Mouse (Mus musculus) layer of hippocampus, adult 2 months (tissue): ENCODE measurements around the gene E2f6. TPM values are rescaled to one million over a fixed set of nuclear protein-coding genes. Genes with fewer than 3 reads are reported as not detected.

ENCODE experiments used
- DNase-seq, 2 experiments: peaks; one replicate each; pipeline ENCODE4 v3.0.0; 2022; ENCODE audit warnings: low spot score in 2 of 2
- H3K27ac ChIP-seq: fragments of 200-600 bp; 2 replicates; pipeline ENCODE4 v1.8.1; 2022
- H3K4me3 ChIP-seq: fragments of 200-600 bp; 2 replicates; pipeline ENCODE4 v1.8.1; 2022; ENCODE audit warnings: mild to moderate bottlenecking
- CTCF ChIP-seq: fragments of 200-600 bp; conservative IDR thresholded peaks from 2 replicates; pipeline ENCODE4 v1.8.1; 2022; ENCODE audit warnings: antibody characterized with exemption, mild to moderate bottlenecking, moderate library complexity
- total RNA-seq, 2 experiments: library from RNA; stranded (reverse); gene quantifications; 2 replicates each; pipeline ENCODE4 v1.2.3; 2021

E2f6 gene
- total RNA-seq, 2 experiments from 2014 or later, result 28.3 to 32.7 TPM

DNA sequence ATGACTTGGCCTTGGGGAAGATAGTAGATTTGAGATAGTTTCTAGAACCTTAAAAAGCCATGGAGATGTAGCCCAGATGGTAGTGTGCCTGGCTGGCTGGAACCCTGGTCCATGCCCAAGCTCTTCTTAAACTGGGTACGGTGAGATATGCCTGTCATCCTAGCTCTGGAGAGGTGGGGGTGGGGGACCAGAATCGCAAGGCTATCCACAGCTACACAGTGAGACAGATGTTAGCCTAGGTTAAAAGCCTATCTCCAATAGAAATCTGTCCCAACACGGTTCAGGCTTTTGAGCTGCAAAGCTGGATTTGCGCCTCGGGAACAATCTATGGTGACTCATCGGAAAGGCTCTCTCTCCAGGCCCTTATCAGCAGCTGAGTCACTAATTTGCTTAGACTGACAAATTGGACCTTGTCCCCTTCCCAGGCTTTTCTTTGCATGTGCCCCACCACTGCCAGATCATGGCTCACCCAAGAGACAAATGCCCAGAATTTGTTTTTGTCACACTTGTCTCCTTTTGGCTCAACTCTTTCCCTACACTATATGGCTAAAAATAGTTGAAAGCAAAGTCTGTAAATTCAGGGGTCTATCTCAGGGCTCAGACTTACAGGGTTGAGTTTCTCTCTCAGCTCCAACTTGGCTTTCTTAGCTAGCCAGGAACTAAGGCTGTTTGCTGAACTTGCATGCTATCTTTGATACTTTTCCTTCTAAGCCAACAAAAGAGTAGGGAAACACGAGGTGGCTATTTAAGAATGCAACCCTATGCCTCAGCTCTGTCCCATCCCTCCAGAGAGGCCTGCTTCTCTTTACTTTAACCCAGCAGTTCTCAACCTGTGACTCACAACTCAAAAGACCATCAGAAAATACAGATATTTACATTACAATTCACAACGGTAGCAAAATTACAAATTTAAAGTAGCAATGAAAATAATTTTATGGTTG is 30.3 kb downstream of the E2f6 start:
- Histone ChIP-seq H3K27ac (no peak overlapping the region), H3K4me3 (no peak overlapping the region)
- DNase-seq, result no peak
- TF ChIP-seq CTCF, result no peak

DNA sequence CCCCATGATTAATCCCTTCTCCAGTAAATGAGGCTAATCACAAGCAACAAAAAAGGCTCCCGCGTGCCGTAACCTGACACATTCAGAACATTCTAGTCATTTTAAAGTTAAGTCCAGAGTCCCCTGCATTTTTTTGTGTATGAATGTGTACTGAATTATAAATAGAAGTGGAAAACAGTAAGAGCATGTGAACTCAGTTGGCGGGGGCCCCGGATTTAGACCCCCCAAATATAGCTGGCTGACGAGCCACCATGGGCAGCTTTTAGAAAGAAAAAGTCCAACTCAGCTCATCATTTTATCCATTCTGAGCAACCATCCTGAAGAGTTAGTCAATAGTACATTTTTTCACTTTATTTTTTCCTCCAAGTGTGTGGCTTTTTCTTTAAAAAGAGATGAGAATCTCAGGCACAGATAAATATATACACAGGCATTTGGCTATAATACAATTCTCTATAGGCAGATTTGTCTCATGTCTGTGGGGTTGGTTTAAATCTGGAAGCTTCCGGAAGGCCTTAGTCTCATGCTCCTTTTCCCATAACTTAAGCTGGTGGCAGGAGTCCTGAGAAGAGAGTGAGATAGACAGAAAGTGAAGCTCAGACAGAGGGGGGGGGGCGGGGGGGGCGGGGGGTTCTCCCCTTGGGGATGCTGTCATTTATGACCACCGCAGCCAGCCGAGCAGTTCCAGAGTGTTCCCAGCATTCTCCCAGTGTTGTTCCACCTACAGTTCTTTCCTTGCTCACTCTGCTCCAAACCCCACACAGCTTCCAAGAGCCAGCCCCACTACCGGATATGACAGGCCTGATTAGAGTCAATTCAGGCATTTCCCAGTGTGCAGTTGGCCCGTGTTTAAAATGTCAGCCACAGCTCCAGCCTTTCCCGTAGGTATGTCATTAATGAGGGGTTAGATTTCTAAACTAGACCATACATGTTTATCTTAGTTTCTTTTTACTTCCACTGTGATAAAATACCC is 34.1 kb downstream of the E2f6 start:
- peak overlapping the region; percentile 40; the same call in 1 of the 2 replicates for H3K27ac ChIP-seq
- TF ChIP-seq CTCF, result no peak
- no peak for DNase-seq
- no peak overlapping the region for H3K4me3 ChIP-seq

GRCm38 (mm10) chr12:16847204-16847792 is 36.5 kb downstream of the E2f6 start:
- DNase-seq, result no peak
- Histone ChIP-seq H3K27ac (no peak overlapping the region), H3K4me3 (no peak overlapping the region)
- no peak for TF ChIP-seq CTCF

DNA sequence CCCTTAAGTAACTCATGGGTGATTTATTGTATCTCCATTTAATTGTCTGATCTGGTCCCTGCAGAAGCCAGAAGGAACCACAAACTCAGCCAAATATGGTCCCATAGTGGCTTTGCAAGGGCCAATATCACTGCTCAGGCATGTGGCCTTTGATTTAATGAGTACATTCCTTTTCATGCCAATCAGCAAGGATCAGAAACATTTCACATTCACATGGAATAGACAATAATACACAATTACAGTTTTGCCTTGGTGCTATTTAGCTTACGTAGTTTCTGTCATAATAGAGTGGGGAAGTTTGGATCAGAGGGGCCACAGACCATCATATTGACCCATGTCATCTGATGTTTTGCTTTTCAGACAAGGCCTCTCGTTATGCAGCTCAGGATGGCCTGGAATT is 37.7 kb downstream of the E2f6 start:
- Histone ChIP-seq H3K4me3 (no peak overlapping the region), H3K27ac (no peak overlapping the region)
- TF ChIP-seq CTCF, result no peak
- DNase-seq, result no peak

DNA sequence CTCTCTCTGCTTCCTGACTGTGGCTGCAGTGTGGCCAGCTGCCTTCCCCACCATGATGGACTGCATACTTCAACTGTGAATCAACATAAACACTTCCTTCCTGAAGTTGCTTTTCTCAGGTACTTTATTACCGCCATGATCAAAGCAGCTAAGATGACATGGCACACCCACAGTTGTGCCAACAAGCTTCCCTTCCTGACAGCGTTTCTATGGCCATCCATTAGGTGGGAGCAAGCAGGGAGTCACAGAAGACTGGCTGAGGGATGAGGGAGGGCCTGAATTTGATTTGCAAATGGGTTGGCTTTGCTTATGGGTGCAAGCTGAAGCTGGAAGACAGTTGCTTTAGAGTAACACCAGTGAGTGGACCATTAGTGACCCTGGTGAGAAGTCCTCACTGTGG is 39.1 kb downstream of the E2f6 start:
- H3K4me3 ChIP-seq, result no peak overlapping the region
- TF ChIP-seq CTCF, result no peak
- DNase-seq, result no peak
- peak overlapping the region; percentile 88 for H3K27ac ChIP-seq

- DNase-seq, result peak; percentile 71 to 81
- no peak overlapping the region for H3K4me3 ChIP-seq
- peak; percentile 54 for TF ChIP-seq CTCF
- peak overlapping the region; percentile 88 for H3K27ac ChIP-seq
Measured at GRCm38 (mm10) chr12:16850431-16851375, 39.9 kb downstream of the E2f6 start.

DNA sequence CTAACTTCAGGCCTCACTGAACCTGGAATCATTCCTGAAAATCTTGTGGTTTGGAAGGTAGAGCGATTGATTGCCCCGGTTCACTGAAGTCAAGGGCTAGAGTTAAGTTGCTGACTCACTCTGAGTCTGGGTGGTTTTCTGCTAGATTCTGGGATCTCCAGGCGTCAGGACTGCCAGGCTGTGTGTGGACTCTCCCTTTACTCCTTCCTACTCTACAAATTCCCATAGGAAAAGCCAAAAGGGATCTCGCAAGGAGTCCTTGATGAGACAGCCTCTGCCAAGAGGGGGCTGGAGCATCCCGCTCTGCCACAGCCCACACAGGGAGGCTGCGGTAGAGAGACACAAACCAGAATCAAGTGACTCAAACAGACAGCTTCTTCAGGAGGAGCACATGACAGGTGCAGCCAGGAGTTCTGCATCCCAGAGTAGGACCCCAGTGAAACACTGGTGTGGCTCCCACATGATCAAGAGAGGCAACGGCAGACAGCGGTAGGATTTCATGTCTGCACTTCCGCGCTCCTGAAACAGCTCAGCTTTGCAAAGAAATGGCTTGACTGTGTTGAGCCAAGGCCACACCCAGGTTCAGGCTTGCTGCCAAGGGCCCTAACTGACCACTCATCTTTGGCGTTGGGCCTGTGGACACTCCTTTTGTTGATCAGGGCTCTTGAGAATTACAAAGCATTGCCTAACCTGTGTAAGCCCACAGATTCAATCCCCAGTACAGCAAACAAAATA is 42.8 kb downstream of the E2f6 start:
- DNase-seq, result no peak
- TF ChIP-seq CTCF, result no peak
- Histone ChIP-seq H3K27ac (peak overlapping the region; percentile 78), H3K4me3 (no peak overlapping the region; the same call in 1 of the 2 replicates)

- no peak for TF ChIP-seq CTCF
- Histone ChIP-seq H3K27ac (peak overlapping the region; percentile 92), H3K4me3 (no peak overlapping the region)
- DNase-seq, result peak; percentile 72 to 88
Measured at GRCm38 (mm10) chr12:16855632-16856305, 45.0 kb downstream of the E2f6 start.

DNA sequence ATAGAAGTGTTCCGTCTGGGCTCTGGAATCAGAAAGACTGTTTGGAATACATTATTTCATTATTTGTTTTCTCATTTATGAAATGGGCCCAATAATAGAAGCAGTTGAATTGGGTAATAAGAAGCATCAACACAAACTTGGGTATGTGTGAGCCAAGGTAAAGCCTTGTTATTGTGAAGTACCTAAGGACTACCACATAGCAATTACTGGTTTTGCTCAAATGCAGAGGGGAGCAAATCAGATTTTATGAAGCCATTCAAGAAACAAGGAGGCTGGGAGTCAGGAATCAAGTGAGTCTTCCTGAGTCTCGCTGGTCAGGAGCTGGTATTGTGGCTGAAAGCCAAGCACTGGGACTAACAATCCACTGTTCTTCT is 45.5 kb downstream of the E2f6 start:
- no peak overlapping the region for H3K4me3 ChIP-seq
- H3K27ac ChIP-seq, result peak overlapping the region; percentile 92
- no peak for DNase-seq
- TF ChIP-seq CTCF, result 0 out of 2 replicates have a peak, but pooled peaks have one; percentile 5

GRCm38 (mm10) chr12:16858081-16858480 is 47.3 kb downstream of the E2f6 start:
- TF ChIP-seq CTCF, result no peak
- H3K4me3 ChIP-seq, result no peak overlapping the region
- H3K27ac ChIP-seq, result no peak overlapping the region
- no peak for DNase-seq
